Mouse (Mus musculus) midbrain, embryonic 14.5 days (tissue): ENCODE measurements around the gene Il1r1. TPM values are rescaled to one million over a fixed set of nuclear protein-coding genes. Genes with fewer than 3 reads are reported as not detected.

Experiments used
- ATAC-seq: fragments of 200-750 bp; cut with Nextera tagmentation; 2 replicates; pipeline ENCODE4 v1.8.0; 2017; ENCODE audit warnings: moderate number of reproducible peaks, moderate library complexity; ENCODE audit not compliant: low FRiP score, low TSS enrichment
- DNase-seq: peaks from one replicate; pipeline ENCODE4 v3.0.0-alpha.2; 2015
- H3K27ac ChIP-seq: fragments of 300-500 bp; sonication (generic); replicated peaks from 2 replicates; pipeline ENCODE4 v1.5.1; 2014; ENCODE audit warnings: mild to moderate bottlenecking, low read depth, low read length, moderate library complexity
- H3K27me3 ChIP-seq: fragments of 300-500 bp; sonication (generic); 2 replicates; pipeline ENCODE4 v1.6.1; 2014; ENCODE audit warnings: low read length, control low read depth, mixed read lengths; ENCODE audit not compliant: control insufficient read depth, insufficient read depth
- H3K36me3 ChIP-seq: fragments of 300-500 bp; sonication (generic); 2 replicates; pipeline ENCODE4 v1.6.1; 2014; ENCODE audit warnings: low read length, control low read depth; ENCODE audit not compliant: control insufficient read depth, insufficient read depth
- H3K4me1 ChIP-seq: fragments of 300-500 bp; sonication (generic); 2 replicates; pipeline ENCODE4 v1.6.1; 2014; ENCODE audit warnings: mild to moderate bottlenecking, antibody characterized with exemption, low read length, control low read depth; ENCODE audit not compliant: control insufficient read depth, insufficient read depth
- H3K4me2 ChIP-seq: fragments of 300-500 bp; sonication (generic); 2 replicates; pipeline ENCODE4 v1.6.1; 2014; ENCODE audit warnings: mild to moderate bottlenecking, low read length, moderate library complexity
- H3K4me3 ChIP-seq: fragments of 300-500 bp; sonication (generic); replicated peaks from 2 replicates; pipeline ENCODE4 v1.5.1; 2014; ENCODE audit warnings: low read depth, low read length
- H3K9ac ChIP-seq: fragments of 300-500 bp; sonication (generic); replicated peaks from 2 replicates; pipeline ENCODE4 v1.6.1; 2014; ENCODE audit warnings: mild to moderate bottlenecking, low read length, moderate library complexity
- H3K9me3 ChIP-seq: fragments of 300-500 bp; sonication (generic); 2 replicates; pipeline ENCODE4 v1.6.1; 2016; ENCODE audit warnings: low read length, control low read depth, mixed read lengths; ENCODE audit not compliant: control insufficient read depth
- WGBS: fragments of 180-500 bp; shearing (Covaris S2); extraction: QIAGEN DNeasy Blood & Tissue Kit; methylation state at CpG from one replicate; pipeline ENCODE4 v1.1.7; 2014; 5-methylcytosine and 5-hydroxymethylcytosine counted together
- polyA plus RNA-seq: library from polyadenylated mRNA; unstranded; fragments of >200 nt; fragmentation: Nextera tagmentation; extraction: Ambion mirVana; gene quantifications from 2 replicates; pipeline ENCODE4 v1.2.1, GENCODE M21; 2014

The Il1r1 gene
- polyA plus RNA-seq, 1 experiment from 2014 or later = 0.79 TPM

DNA sequence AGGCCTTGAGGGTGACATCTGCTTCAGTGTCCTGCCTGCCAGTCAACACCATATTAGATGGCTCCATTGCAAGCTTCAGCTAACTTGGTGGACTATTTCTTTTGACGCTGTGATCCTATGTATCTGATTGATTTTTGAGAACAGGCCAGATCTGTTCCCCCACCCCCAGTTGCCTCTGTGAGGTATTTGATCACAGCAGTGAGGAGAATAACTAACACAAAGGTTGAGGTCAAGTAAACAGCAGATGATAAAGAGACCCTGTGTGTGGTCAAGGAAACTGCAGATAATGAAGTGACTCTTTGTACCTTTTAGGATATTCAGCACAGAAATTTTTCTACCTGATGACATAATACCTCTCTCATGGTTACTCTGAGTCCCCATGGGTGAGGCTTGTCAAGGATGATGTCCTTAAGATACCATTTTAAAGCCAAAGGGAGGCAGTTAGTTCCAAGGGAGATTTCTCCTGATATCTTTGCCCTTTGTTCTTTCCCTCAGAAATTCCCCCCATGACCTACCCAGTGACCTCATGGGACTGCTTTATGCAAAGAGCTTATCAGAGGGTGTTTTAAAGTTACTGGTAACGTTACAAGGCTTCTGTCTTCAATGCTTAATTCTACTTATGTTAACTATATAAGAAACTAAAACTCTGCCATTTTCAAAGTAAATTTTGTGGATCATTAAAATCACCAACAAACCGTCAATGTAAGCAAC lies 29.6 kb downstream of the Il1r1 start:
- Histone ChIP-seq H3K4me2 (no peak overlapping the region), H3K27me3 (no peaks in the 10 kb centered on the region), H3K27ac (no peak overlapping the region), H3K4me3 (no peak overlapping the region), H3K9ac (no peak overlapping the region), H3K36me3 (no peaks in the 10 kb centered on the region), H3K4me1 (no peaks in the 10 kb centered on the region), H3K9me3 (no peaks in the 10 kb centered on the region)
- DNase-seq = no peak
- 73% methylated on average over 3 of the region's 3 CpGs for WGBS
- no peak for ATAC-seq

GRCm38 (mm10) chr1:40262441-40263121 lies 37.7 kb downstream of the Il1r1 start:
- Histone ChIP-seq H3K9me3 (no peaks in the 10 kb centered on the region), H3K9ac (no peak overlapping the region), H3K4me2 (no peak overlapping the region), H3K27me3 (no peaks in the 10 kb centered on the region), H3K4me1 (no peaks in the 10 kb centered on the region), H3K4me3 (no peak overlapping the region), H3K27ac (no peak overlapping the region), H3K36me3 (no peaks in the 10 kb centered on the region)
- 84% methylated on average over 9 of the region's 9 CpGs for WGBS
- ATAC-seq (no peak), DNase-seq (no peak)

DNA sequence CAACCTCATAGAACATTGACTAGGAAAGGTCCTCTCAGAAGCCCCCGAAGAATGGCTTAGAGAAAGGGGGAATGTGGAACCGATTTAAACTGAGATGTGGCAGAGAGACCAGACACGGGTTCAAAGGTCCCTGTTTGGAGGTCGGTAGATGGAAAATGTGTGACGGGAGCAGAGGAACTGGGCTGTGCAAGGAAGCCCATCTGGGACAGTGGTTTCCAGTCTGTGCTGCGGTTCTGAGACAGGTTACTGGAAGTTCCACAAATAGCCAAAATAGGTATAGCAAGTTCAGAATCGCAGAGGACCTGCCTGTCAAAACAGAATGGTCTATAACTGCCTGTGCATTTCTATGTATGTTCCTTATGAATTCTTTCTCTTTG lies 38.2 kb downstream of the Il1r1 start:
- no peaks in the 10 kb centered on the region for H3K9me3 ChIP-seq
- no peak overlapping the region for H3K4me2 ChIP-seq
- no peak overlapping the region for H3K4me3 ChIP-seq
- 85% methylated on average over 7 of the region's 7 CpGs for WGBS
- H3K27ac ChIP-seq = no peak overlapping the region
- no peaks in the 10 kb centered on the region for H3K36me3 ChIP-seq
- ATAC-seq (no peak), DNase-seq (no peak)
- no peak overlapping the region for H3K9ac ChIP-seq
- H3K27me3 ChIP-seq = no peaks in the 10 kb centered on the region
- no peaks in the 10 kb centered on the region for H3K4me1 ChIP-seq

- Histone ChIP-seq H3K4me3 (no peak overlapping the region), H3K27me3 (no peaks in the 10 kb centered on the region), H3K36me3 (no peaks in the 10 kb centered on the region), H3K4me1 (no peaks in the 10 kb centered on the region), H3K9me3 (no peaks in the 10 kb centered on the region), H3K27ac (no peak overlapping the region), H3K9ac (no peak overlapping the region), H3K4me2 (no peak overlapping the region)
- DNase-seq (no peak), ATAC-seq (no peak)
- 96% methylated on average over 8 of the region's 8 CpGs for whole genome bisulfite sequencing
These were observed 38.8 kb downstream of the Il1r1 start for GRCm38 (mm10) chr1:40263679-40264078.

GRCm38 (mm10) chr1:40265301-40265835 lies 40.5 kb downstream of the Il1r1 start:
- Histone ChIP-seq H3K27me3 (no peaks in the 10 kb centered on the region), H3K9me3 (no peaks in the 10 kb centered on the region)

DNA sequence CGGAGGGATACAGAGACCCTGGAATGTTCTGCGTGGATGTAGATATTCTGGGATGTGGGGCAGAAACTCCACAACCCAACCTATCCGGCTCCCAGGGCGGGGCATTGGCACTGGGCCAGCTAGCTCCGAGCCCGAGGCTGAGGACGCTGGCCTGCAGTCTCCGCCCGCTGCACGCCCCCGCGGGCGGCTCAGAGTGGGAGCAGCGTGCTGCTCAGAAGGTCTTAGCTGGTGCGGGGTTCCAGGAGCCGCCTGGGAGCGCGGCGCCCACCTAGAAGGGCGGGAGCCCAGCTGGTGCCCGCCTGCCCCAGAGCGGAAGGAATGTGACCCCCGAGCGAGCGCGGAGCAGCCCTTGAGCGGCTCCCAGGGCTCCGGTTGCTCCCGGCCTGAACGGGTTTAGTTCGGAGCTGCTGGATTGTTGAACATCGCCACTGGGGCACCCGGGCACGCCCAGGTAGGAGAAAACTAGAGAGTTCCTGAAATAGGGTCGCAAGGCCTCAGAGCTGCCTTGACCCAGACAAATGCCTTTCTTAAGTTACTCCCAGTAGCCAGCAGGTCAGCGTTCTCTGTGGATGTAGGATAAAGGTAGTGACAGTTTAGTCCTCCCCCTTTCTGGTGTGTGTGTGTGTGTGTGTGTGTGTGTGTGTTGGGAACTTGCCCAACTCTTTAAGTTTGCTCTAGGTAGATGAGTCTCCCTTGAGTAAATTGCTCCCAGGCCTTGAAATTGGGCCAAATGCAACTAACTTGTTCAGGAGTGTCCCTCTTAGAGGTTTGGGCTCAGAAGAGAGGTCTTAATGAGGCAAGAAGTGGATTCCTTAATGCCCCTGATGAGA lies 41.8 kb downstream of the Il1r1 start:
- H3K36me3 ChIP-seq = no peaks in the 10 kb centered on the region
- H3K4me2 ChIP-seq = peak overlapping the region; percentile 67
- peak overlapping the region; percentile 35 for H3K4me3 ChIP-seq
- DNase-seq = peak; percentile 79
- no peaks in the 10 kb centered on the region for H3K4me1 ChIP-seq
- H3K27me3 ChIP-seq = no peaks in the 10 kb centered on the region
- 4% methylated on average over 36 of the region's 36 CpGs for WGBS
- ATAC-seq = peak; percentile 73
- H3K27ac ChIP-seq = no peak overlapping the region
- H3K9ac ChIP-seq = peak overlapping the region; percentile 41
- no peaks in the 10 kb centered on the region for H3K9me3 ChIP-seq

More at GRCm38 (mm10) chr1:40265301-40265835, 40.5 kb downstream of the Il1r1 start:
- Histone ChIP-seq H3K4me1 (no peaks in the 10 kb centered on the region), H3K4me2 (no peak overlapping the region), H3K27ac (no peak overlapping the region), H3K4me3 (no peak overlapping the region), H3K36me3 (no peaks in the 10 kb centered on the region), H3K9ac (no peak overlapping the region)
- ATAC-seq (no peak), DNase-seq (no peak)
- WGBS = 80% methylated on average over 6 of the region's 6 CpGs

DNA sequence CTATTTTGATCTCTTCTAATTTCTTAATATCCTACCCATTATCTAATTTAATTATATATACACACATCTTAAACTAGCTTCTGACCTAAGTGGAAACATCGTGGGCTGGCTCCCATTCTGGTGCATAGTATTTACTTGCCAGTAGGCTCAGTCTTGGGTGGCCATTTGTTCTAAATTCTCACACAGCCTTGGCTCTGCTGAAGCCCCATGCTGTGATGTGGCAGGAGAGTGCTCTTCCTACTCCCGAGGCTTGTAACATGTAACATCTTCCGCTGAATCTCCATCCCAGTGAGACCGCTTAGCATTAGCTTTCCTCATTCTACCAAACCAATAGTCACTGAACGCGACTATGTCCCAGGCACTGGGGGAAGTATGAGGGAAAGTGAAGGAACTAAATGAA lies 43.0 kb downstream of the Il1r1 start:
- ATAC-seq (no peak), DNase-seq (no peak)
- 87% methylated on average over 6 of the region's 6 CpGs for WGBS
- Histone ChIP-seq H3K9ac (no peak overlapping the region), H3K9me3 (no peaks in the 10 kb centered on the region), H3K27me3 (no peaks in the 10 kb centered on the region), H3K4me2 (no peak overlapping the region), H3K4me3 (no peak overlapping the region), H3K27ac (no peak overlapping the region), H3K4me1 (no peaks in the 10 kb centered on the region), H3K36me3 (no peaks in the 10 kb centered on the region)

DNA sequence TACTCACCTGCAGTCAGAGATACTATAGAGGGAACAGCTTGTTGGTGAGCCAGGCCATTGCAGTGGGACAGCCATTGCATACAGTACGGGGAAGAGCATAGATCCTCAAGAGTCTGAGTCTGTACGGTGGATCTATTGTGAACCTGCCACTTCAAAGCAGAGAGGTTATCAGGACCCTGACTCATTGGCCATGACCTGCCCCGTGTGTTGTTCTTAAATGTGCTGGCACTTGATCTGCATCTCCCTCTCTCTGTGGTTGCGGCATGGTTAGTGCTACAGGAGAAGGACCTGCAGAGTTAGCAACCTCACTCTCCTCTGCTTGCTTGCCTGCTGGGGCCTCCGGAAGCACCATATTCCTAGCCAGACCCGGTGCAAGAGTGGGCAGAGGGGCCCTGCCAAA lies 43.7 kb downstream of the Il1r1 start:
- no peaks in the 10 kb centered on the region for H3K27me3 ChIP-seq
- no peak overlapping the region for H3K9ac ChIP-seq
- no peaks in the 10 kb centered on the region for H3K9me3 ChIP-seq
- no peak overlapping the region for H3K27ac ChIP-seq
- DNase-seq (no peak), ATAC-seq (no peak)
- no peak overlapping the region for H3K4me3 ChIP-seq
- no peaks in the 10 kb centered on the region for H3K36me3 ChIP-seq
- no peak overlapping the region for H3K4me2 ChIP-seq
- WGBS = 90% methylated on average over 6 of the region's 6 CpGs
- H3K4me1 ChIP-seq = no peaks in the 10 kb centered on the region
